Mouse (Mus musculus): Measurements from ENCODE around the gene Gm12794.
"Not testable (repeated sequence)": the region's sequence is repeated elsewhere in the genome, so short reads cannot be mapped to it uniquely, and the experiment has no call there.

- not testable (repeated sequence) for TF ChIP-seq MAFK (IDR thresholded peaks at IDR 0.05; ENCODE audit: insufficient read depth, low read depth, low read length); HCFC1 (IDR thresholded peaks at IDR 0.05; ENCODE audit: borderline replicate concordance, insufficient read depth, low read length); CHD2 (IDR thresholded peaks at IDR 0.05; ENCODE audit: low read depth, low read length)
These were observed 31.4 kb upstream of the Gm12794 start, which contains the start of gene Gm12800 for GRCm38 (mm10) chr4:101908821-101909220.

All from ES-E14 (cell line).